Mouse (Mus musculus) forebrain, embryonic 13.5 days (tissue): ENCODE measurements around the gene Rac3. TPM values are rescaled to one million over a fixed set of nuclear protein-coding genes. Genes with fewer than 3 reads are reported as not detected.
"Not testable (repeated sequence)": the region's sequence is repeated elsewhere in the genome, so short reads cannot be mapped to it uniquely, and the experiment has no call there.

Experiments
- ATAC-seq: fragments of 200-750 bp; cut with Nextera tagmentation; 2 replicates; pipeline ENCODE4 v1.8.0; 2017
- H3K27ac ChIP-seq: fragments of 300-500 bp; sonication (generic); 2 replicates; pipeline ENCODE4 v1.5.1; 2015; ENCODE audit warnings: inconsistent platforms, mild to moderate bottlenecking, moderate library complexity
- H3K27me3 ChIP-seq: fragments of 300-500 bp; sonication (generic); 2 replicates; pipeline ENCODE4 v1.6.1; 2015; ENCODE audit warnings: mild to moderate bottlenecking, inconsistent platforms
- H3K36me3 ChIP-seq: fragments of 300-500 bp; sonication (generic); 2 replicates; pipeline ENCODE4 v1.6.1; 2015; ENCODE audit warnings: mild to moderate bottlenecking, inconsistent platforms; ENCODE audit not compliant: poor library complexity, severe bottlenecking
- H3K4me1 ChIP-seq: fragments of 300-500 bp; sonication (generic); 2 replicates; pipeline ENCODE4 v1.6.1; 2015; ENCODE audit warnings: inconsistent platforms
- H3K4me2 ChIP-seq: fragments of 300-500 bp; sonication (generic); 2 replicates; pipeline ENCODE4 v1.6.1; 2015; ENCODE audit warnings: inconsistent platforms, mild to moderate bottlenecking, moderate library complexity
- H3K4me3 ChIP-seq: fragments of 300-500 bp; sonication (generic); 2 replicates; pipeline ENCODE4 v1.5.1; 2015; ENCODE audit warnings: mild to moderate bottlenecking, inconsistent platforms
- H3K9ac ChIP-seq: fragments of 300-500 bp; sonication (generic); 2 replicates; pipeline ENCODE4 v1.6.1; 2015; ENCODE audit warnings: mild to moderate bottlenecking, inconsistent platforms
- H3K9me3 ChIP-seq: fragments of 300-500 bp; sonication (generic); replicated peaks from 2 replicates; pipeline ENCODE4 v1.6.1; 2016; ENCODE audit warnings: inconsistent platforms
- WGBS: fragments of 180-500 bp; shearing (Covaris S2); methylation state at CpG from one replicate; pipeline ENCODE4 v1.1.7; 2015; 5-methylcytosine and 5-hydroxymethylcytosine counted together
- polyA plus RNA-seq: library from polyadenylated mRNA; unstranded; fragments of >200 nt; fragmentation: Nextera tagmentation; extraction: Ambion mirVana; gene quantifications from 2 replicates; pipeline ENCODE4 v1.2.1, GENCODE M21; 2015

The Rac3 gene
- polyA plus RNA-seq, 1 experiment from 2014 or later: 83.0 TPM

DNA sequence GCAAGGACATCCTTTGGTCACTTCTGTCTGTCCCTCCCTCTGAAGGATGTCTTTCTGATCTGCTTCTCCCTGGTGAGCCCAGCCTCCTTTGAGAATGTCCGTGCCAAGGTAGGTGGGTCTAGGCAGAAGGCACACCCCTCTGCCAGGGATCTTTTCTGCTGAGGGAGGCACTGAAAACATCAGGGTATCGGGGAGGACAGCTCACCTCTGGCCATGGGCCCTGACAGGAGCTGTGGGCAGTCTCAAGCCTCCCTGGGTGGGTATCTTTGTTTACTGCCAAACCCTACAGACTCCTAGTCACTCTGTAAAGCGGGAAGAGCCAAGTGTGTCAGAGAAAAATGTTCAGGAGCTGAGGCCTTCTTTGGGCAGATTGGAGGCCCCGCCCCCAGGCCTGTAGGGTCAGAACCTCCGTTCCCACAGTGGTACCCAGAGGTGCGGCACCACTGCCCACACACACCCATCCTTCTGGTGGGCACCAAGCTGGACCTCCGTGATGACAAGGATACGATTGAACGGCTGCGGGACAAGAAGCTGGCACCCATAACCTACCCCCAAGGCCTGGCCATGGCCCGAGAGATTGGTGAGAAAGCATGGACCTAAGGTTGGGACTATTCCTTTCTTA lies 1.6 kb downstream of the Rac3 start:
- peaks cover 30% of the 10 kb centered on the region for H3K4me1 ChIP-seq
- ATAC-seq: no peak
- H3K27ac ChIP-seq: no peak overlapping the region
- peak overlapping the region; percentile 99 for H3K4me2 ChIP-seq
- peaks cover 23% of the 10 kb centered on the region for H3K36me3 ChIP-seq
- H3K9me3 ChIP-seq: no peaks in the 10 kb centered on the region
- H3K9ac ChIP-seq: 0 out of 2 replicates have a peak overlapping the region, but pooled peaks have one; percentile 88
- WGBS: 84% methylated on average over 11 of the region's 11 CpGs
- peaks cover 15% of the 10 kb centered on the region for H3K27me3 ChIP-seq
- no peak overlapping the region for H3K4me3 ChIP-seq

DNA sequence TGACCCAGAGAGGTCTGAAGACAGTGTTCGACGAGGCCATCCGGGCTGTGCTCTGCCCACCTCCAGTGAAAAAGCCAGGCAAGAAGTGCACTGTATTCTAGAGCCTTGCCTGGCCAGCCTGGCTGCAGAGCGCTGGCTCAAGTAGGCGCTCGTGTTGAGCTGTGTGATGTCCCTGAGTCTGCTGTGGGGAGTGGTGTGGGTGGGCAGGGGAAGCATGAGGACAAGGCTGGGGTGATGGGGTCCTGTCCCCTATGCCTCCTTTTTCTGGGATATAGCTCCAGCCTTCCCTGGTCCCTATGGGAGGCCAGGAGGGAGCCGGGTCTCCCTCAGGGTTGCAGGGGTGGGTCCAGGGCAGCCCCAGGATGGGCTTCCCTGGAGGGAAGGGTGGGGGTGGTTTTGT lies 2.2 kb downstream of the Rac3 start:
- ATAC-seq: no peak
- H3K4me2 ChIP-seq: no peak overlapping the region
- H3K4me3 ChIP-seq: no peak overlapping the region
- H3K9ac ChIP-seq: no peak overlapping the region
- H3K36me3 ChIP-seq: peaks cover 16% of the 10 kb centered on the region
- H3K27me3 ChIP-seq: peaks cover 22% of the 10 kb centered on the region
- peaks cover 30% of the 10 kb centered on the region for H3K4me1 ChIP-seq
- no peaks in the 10 kb centered on the region for H3K9me3 ChIP-seq
- WGBS: 88% methylated on average over 7 of the region's 7 CpGs
- no peak overlapping the region for H3K27ac ChIP-seq

DNA sequence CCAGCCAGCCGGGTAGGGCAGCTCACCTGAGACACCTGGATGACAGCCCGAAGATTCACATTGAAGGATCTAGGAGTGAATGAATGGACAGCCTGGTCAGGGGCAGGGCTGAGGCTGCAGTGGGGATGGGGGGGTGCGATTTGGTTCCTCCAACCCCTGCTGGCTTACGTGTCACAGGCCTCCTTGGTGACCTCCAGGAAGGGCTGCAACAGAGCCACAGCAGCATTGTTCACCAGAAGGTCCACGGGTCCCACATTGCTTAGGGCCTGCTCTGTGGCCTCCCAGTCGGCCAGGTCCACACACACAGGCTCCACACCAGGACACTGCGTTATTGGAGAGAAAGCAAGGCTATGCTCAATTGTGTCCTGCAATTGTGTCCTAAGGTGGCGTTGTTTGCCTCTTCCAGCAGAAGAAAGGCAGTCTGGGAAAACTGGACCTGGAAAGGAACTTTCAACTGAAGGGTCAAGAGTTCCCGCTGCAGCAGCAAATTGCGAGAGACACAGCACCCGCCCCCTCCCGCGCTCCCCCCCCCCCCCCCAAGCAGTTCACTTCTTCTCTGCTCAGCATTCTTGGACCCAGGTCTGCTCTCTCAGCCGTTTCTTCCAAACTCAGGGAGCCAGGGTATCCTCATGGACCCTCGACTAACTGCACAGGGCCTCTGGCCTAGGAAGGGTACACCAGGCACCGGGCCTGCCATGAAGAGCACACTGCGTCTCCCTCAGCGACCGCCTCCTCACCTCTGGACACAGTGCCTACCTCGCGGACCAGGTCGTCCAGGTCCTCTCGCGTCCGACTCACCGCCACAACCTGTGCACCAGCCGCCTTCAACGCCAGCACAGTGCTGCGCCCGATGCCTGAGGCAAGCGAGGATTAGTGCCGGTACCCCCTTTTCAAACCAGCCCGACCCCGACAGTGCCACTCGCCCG lies 5.2 kb downstream of the Rac3 start:
- peak overlapping the region; percentile 89 for H3K4me2 ChIP-seq
- peaks cover 28% of the 10 kb centered on the region for H3K27me3 ChIP-seq
- no peak overlapping the region for H3K27ac ChIP-seq
- ATAC-seq: 0 out of 2 replicates have a peak, but pooled peaks have one; percentile 10
- H3K9me3 ChIP-seq: no peaks in the 10 kb centered on the region
- peak overlapping the region; percentile 69 for H3K9ac ChIP-seq
- peaks cover 25% of the 10 kb centered on the region for H3K4me1 ChIP-seq
- no peaks in the 10 kb centered on the region for H3K36me3 ChIP-seq
- peak overlapping the region; percentile 55 for H3K4me3 ChIP-seq
- WGBS: 16% methylated on average over 36 of the region's 36 CpGs

DNA sequence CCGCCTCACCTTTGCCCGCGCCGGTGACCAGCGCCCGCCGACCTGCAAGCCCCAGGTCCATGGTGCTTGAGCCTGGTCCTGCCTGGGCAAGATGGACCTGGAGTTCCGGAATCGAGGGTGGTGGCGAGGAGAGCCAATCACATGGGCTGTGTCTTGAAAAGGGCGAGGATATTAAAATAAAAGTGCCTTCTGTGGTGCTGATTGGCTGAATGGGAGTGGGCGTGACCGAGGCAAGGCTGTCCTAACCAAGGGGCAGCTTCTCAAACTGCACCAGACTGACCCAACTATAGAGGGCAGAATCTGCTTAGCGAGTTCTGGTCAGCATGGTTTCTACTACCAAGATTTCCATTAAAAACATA lies 5.9 kb downstream of the Rac3 start, which contains the start of gene Dcxr:
Dcxr (minus strand) TSS at position 113 of the 359 bp plus-strand sequence.
- 0% methylated on average over 14 of the region's 14 CpGs for WGBS

DNA sequence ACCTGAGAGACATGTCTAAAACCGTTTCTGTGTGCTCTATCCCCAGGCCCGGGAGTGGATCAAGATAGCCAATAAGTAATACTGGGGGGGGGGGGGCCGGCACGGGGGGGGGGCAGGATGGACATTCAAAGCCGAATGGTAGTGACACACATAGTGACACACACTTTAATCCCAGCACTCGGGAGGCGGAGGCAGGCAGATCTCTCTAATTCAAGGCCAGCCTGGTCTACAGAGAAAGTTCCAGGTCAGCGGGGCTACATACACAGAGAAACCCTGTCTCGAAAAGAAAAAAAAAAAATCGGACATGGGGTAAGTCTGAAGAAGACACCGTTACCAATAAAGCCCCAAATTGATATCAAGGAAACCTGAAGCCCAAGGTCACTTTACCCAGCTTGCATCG lies 6.3 kb downstream of the Rac3 start:
- H3K4me1 ChIP-seq: peaks cover 14% of the 10 kb centered on the region
- no peak for ATAC-seq
- no peak overlapping the region for H3K9ac ChIP-seq
- H3K4me2 ChIP-seq: peak overlapping the region; percentile 89
- no peak overlapping the region for H3K27ac ChIP-seq
- H3K4me3 ChIP-seq: peak overlapping the region; percentile 55
- peaks cover 22% of the 10 kb centered on the region for H3K27me3 ChIP-seq
- no peaks in the 10 kb centered on the region for H3K9me3 ChIP-seq
- H3K36me3 ChIP-seq: no peaks in the 10 kb centered on the region
- 50% methylated on average over 12 of the region's 12 CpGs for WGBS

More for the DNA sequence above, 5.9 kb downstream of the Rac3 start, which contains the start of gene Dcxr:
- Histone ChIP-seq H3K27me3 (peaks cover 26% of the 10 kb centered on the region), H3K9ac (peak within 1 kb of the TSS; percentile 69), H3K27ac (no peak within 1 kb of the TSS), H3K4me1 (peaks cover 18% of the 10 kb centered on the region), H3K36me3 (no peaks in the 10 kb centered on the region), H3K4me3 (peak within 1 kb of the TSS; percentile 55), H3K9me3 (no peaks in the 10 kb centered on the region), H3K4me2 (peak within 1 kb of the TSS; percentile 89)
- ATAC-seq: peak; percentile 90

DNA sequence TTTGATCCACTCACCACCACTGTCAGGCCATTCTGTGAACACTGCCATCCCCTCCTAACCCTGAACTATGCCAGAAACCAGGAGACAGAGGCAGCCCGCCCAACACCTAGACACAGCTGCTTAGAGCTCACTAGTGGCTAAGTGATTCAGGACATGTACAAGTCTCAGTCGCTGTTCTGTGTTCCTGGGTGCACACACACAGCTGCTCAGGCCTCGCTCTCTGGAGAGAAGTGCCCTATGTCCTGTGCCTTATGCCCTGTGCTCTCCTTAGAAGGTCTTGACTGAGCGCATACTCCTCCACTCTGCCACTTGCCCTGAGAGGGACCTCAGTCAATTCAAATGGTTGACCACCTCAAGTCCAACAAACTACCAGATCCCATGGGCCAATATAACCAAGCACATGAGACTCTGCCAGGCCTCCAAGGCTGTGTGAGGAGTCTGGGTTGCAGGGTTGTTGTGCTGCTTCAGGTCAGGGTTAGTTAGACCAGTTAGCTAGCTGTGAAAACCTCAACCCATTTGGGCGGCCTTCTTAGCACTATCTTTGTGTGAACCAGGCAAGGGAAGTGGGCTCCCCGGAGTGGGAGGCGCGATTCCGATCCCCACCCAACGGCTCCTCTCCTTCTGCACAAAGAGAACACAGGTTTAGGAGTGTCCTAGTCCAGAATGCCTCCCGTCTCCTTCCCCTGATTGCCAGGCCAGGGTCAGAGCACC lies 7.4 kb downstream of the Rac3 start:
- H3K4me3 ChIP-seq: no peak overlapping the region
- H3K9ac ChIP-seq: no peak overlapping the region
- no peaks in the 10 kb centered on the region for H3K36me3 ChIP-seq
- no peak overlapping the region for H3K4me2 ChIP-seq
- peaks cover 22% of the 10 kb centered on the region for H3K27me3 ChIP-seq
- no peak for ATAC-seq
- 68% methylated on average over 11 of the region's 11 CpGs for WGBS
- peaks cover 14% of the 10 kb centered on the region for H3K4me1 ChIP-seq
- no peak overlapping the region for H3K27ac ChIP-seq
- no peaks in the 10 kb centered on the region for H3K9me3 ChIP-seq

DNA sequence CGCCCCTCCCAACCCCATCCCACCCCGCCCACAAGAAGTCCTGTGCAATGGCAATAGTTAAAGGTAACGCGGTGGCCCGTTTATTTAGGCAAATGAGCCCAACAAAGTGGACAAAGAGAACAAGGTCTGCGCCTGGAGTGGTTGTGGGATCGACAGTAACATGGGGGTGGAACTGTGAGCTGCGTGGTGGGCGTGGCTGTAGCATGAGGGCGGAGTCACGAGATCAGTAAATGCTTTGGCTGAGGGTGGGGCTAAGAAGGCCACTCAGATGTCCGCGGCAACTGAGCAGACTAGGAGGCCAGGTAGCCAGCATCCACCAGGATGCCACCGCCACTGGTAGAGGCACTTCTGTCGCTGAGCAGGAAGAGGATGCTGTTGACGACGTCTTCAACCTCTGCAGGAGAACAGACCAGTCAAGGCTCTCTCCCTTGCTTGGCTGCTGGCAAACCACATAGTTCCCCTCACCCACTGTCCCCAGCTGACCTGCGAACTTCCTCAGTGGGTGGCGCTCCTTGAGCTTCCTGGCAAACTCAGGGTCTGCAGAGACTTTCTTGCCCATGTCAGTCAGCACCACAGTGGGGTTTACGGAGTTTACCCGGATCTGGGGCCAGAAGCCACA lies 8.3 kb downstream of the Rac3 start:
- peaks cover 14% of the 10 kb centered on the region for H3K4me1 ChIP-seq
- not testable (repeated sequence) for ATAC-seq, H3K9ac ChIP-seq, H3K4me3 ChIP-seq, H3K27ac ChIP-seq, H3K36me3 ChIP-seq, H3K9me3 ChIP-seq
- peaks cover 22% of the 10 kb centered on the region for H3K27me3 ChIP-seq
- H3K4me2 ChIP-seq: peak overlapping the region; percentile 37
- 1% methylated on average over 17 of the region's 21 CpGs for WGBS

DNA sequence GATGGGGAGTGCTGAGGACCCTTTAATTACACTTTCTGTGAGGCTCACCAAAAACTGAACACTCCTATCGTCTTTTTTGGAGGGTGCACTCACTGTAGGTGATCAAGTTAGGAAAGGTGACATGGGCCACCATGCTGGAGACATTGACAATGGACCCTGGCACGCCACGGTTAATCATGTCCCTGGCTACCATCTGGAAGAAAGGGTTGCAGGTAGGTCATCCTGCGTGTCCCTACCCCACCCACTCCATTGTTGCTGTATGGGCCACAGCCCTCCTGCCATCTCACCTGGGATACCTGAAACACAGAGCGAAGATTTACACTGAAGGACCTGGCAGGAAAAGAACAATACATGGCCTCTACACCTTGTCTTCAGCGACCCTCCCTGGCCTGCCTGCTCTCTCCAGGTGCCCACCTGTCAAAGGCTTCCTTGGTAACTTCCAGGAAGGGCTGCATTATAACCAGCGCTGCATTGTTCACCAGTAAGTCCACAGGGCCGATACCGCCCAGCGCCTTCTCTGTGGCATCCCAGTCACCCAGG lies 9.1 kb downstream of the Rac3 start:
- no peaks in the 10 kb centered on the region for H3K36me3 ChIP-seq
- H3K4me3 ChIP-seq: no peak overlapping the region
- no peak overlapping the region for H3K27ac ChIP-seq
- H3K4me1 ChIP-seq: peaks cover 14% of the 10 kb centered on the region
- H3K27me3 ChIP-seq: peaks cover 22% of the 10 kb centered on the region
- no peak for ATAC-seq
- H3K9ac ChIP-seq: no peak overlapping the region
- no peaks in the 10 kb centered on the region for H3K9me3 ChIP-seq
- 91% methylated on average over 10 of the region's 10 CpGs for WGBS
- no peak overlapping the region for H3K4me2 ChIP-seq

DNA sequence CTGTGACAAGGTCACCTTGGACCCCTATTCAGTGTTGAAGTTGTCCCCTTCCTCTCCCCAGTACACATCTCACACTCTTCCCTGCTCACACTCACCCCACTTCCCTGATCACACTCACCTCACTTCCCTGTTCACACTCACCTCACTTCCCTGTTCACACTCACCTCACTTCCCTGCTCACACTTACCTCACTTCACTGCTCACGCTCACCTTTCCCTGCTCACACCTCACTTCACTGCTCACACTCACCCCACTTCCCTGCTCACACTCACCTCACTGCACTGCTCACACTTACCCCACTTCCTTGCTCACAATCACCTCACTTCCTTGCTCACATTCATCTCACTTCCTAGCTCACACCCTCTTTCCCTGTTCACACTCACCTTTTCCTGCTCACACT lies 10.1 kb downstream of the Rac3 start:
- Histone ChIP-seq H3K9ac (no peak overlapping the region), H3K27me3 (peaks cover 22% of the 10 kb centered on the region), H3K36me3 (no peaks in the 10 kb centered on the region), H3K4me1 (peaks cover 12% of the 10 kb centered on the region), H3K9me3 (no peaks in the 10 kb centered on the region), H3K4me3 (no peak overlapping the region), H3K27ac (no peak overlapping the region), H3K4me2 (no peak overlapping the region)
- ATAC-seq: no peak
- WGBS: 100% methylated on average over 1 of the region's 1 CpGs

DNA sequence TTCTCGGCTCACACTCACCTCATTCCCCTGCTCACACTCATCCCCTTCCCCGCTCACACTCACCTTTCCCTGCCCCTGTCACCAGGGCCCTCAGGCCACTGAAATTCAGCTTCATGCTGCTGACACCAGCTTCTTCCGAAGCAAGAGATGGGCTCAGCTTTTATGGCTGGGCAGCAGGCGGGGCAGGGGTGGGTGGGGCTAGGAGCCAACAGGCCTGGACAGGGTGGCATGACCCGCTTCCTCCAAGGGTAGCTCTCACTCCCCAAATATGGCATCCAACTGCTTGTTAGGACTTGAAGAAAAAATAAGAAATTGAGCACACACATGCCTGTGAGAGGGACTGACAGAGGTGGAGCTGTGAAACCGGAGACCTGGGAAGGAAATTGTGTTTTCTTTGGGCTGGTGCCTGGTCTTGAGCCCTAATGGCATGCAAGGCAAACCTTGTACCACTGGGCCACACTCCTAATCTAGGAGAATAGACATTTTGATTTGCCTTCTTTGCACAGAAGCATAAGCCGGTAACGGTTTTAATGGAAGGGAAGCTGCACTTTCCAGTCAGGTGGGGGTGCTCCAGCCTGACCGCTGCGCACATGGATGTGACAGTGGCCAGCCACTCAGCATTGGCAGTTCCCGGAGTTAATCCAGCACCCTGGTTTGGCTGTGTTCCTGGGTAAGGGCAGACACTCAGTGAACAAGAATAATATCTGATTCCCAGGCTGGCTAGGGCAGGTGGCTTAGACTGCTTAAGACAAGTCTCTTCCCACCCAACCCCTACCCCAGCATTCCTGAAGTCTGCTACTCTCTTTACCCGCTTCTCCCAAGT lies 10.8 kb downstream of the Rac3 start, which contains the start of gene Cbr2:
Cbr2 (minus strand) TSS at position 257 of the 823 bp plus-strand sequence.
- H3K27me3 ChIP-seq: peaks cover 20% of the 10 kb centered on the region
- H3K27ac ChIP-seq: no peak within 1 kb of the TSS
- no peak within 1 kb of the TSS for H3K4me3 ChIP-seq
- no peaks in the 10 kb centered on the region for H3K36me3 ChIP-seq
- H3K9me3 ChIP-seq: no peaks in the 10 kb centered on the region
- no peak for ATAC-seq
- no peak within 1 kb of the TSS for H3K9ac ChIP-seq
- WGBS: 82% methylated on average over 12 of the region's 12 CpGs
- H3K4me2 ChIP-seq: no peak within 1 kb of the TSS
- H3K4me1 ChIP-seq: peaks cover 6% of the 10 kb centered on the region; the same call in 1 of the 2 replicates

DNA sequence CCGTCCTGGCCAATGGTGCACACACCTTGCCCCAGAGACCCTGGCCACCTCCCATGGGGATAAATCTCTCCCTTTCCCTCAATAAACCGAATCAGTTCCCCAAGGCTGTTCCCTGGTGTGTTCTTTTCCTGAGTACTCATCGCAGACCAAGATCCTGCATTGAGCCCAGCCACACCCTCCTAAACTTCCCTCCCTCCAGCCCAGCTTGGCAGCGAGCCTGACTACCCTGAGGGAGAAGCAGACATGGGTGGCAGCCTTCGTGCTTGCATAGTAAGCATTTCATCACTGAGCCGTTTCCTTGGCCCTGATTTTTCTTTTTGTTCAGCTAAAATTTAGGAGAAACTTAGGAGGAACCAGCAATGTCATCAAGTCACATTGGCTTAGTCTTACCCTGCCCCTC lies 12.3 kb downstream of the Rac3 start:
- H3K4me3 ChIP-seq: no peak overlapping the region
- H3K27ac ChIP-seq: no peak overlapping the region
- peaks cover 11% of the 10 kb centered on the region for H3K27me3 ChIP-seq
- peaks cover 3% of the 10 kb centered on the region; the same call in 1 of the 2 replicates for H3K4me1 ChIP-seq
- no peak overlapping the region for H3K9ac ChIP-seq
- WGBS: 75% methylated on average over 6 of the region's 6 CpGs
- H3K36me3 ChIP-seq: no peaks in the 10 kb centered on the region
- no peak overlapping the region for H3K4me2 ChIP-seq
- H3K9me3 ChIP-seq: no peaks in the 10 kb centered on the region
- ATAC-seq: no peak
